Mouse (Mus musculus) ES-Bruce4 (cell line): ENCODE results near the gene Samd3. TPM values are rescaled to one million over a fixed set of nuclear protein-coding genes. Genes with fewer than 3 reads are reported as not detected.

Experiments
- H3K27ac ChIP-seq: 2 replicates; pipeline ENCODE4 v1.5.1; 2012; ENCODE audit warnings: low read length, inconsistent platforms; ENCODE audit not compliant: insufficient read depth
- H3K27me3 ChIP-seq: 2 replicates; pipeline ENCODE4 v1.6.1; 2012; ENCODE audit warnings: mild to moderate bottlenecking, low read length, inconsistent platforms; ENCODE audit not compliant: control insufficient read depth, poor library complexity, insufficient read depth, severe bottlenecking
- H3K36me3 ChIP-seq: 2 replicates; pipeline ENCODE4 v1.6.1; 2012; ENCODE audit warnings: inconsistent platforms, mild to moderate bottlenecking, low read length, moderate library complexity; ENCODE audit not compliant: control insufficient read depth, poor library complexity, insufficient read depth, severe bottlenecking
- H3K4me1 ChIP-seq: one replicate; pipeline ENCODE4 v1.8.1; 2011; ENCODE audit warnings: low read length; ENCODE audit not compliant: control insufficient read depth, insufficient read depth
- H3K4me3 ChIP-seq: 2 replicates; pipeline ENCODE4 v1.5.1; 2011; ENCODE audit warnings: low read depth, mild to moderate bottlenecking, low read length
- H3K9ac ChIP-seq: 2 replicates; pipeline ENCODE4 v1.6.1; 2012; ENCODE audit warnings: low read depth, mild to moderate bottlenecking, inconsistent platforms; ENCODE audit not compliant: poor library complexity, severe bottlenecking
- H3K9me3 ChIP-seq: replicated peaks from 2 replicates; pipeline ENCODE4 v1.6.1; 2012; ENCODE audit warnings: mild to moderate bottlenecking, low read length, inconsistent platforms; ENCODE audit not compliant: control insufficient read depth, poor library complexity, insufficient read depth, severe bottlenecking
- CTCF ChIP-seq: IDR thresholded peaks from one replicate; pipeline ENCODE4 v1.8.1; 2011; ENCODE audit warnings: low read depth, low read length
- EP300 ChIP-seq: IDR thresholded peaks from 2 replicates; pipeline ENCODE4 v1.6.1; 2011; ENCODE audit warnings: low read depth, low read length; ENCODE audit not compliant: insufficient read depth
- POLR2A ChIP-seq: IDR thresholded peaks from one replicate; pipeline ENCODE4 v1.8.1; 2011; ENCODE audit warnings: low read length; ENCODE audit not compliant: insufficient read depth
- polyA plus RNA-seq: library from polyadenylated mRNA; stranded (reverse); fragments of >200 nt; gene quantifications from 2 replicates; pipeline ENCODE4 v1.2.4, GENCODE M21; 2011; ENCODE audit warnings: low read depth; ENCODE audit not compliant: missing spikeins, insufficient read depth, insufficient read length

Gene Samd3
- polyA plus RNA-seq, 1 experiment = not detected

- H3K27me3 ChIP-seq = no peaks in the 10 kb centered on the region
- H3K36me3 ChIP-seq = no peaks in the 10 kb centered on the region; the same call in 1 of the 2 replicates
- H3K9ac ChIP-seq = no peak overlapping the region
- no peak overlapping the region for H3K4me3 ChIP-seq
- H3K4me1 ChIP-seq = no peaks in the 10 kb centered on the region
- no peaks in the 10 kb centered on the region for H3K9me3 ChIP-seq
- no peak overlapping the region for H3K27ac ChIP-seq
- peak; percentile 60; the same call in 1 of the 2 replicates for TF ChIP-seq EP300
- TF ChIP-seq POLR2A = no peak
- no peak for TF ChIP-seq CTCF
These were observed 50.5 kb downstream of the Samd3 start for GRCm38 (mm10) chr10:26280009-26280408.

DNA sequence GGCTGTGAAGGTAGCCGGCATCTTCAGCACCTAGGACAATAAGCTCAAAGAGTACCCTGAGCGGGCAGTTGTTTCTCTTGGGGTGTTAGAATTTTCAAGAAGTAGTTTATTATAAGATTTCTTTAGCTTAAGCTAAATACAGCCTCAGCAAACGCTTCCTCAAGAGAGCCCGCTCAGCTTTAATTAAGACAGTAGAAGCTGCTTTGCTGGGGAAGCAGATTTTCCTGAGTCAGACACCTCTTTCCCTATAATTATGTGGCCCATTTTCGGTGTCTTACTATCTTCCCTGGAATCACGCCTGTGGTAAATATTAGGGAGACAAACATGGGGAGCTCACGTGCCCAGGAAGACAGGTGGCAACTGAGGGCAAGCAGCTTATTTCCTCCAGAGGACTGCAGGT is 57.6 kb downstream of the Samd3 start:
- H3K36me3 ChIP-seq = no peaks in the 10 kb centered on the region
- H3K27me3 ChIP-seq = no peaks in the 10 kb centered on the region
- TF ChIP-seq EP300 (no peak), CTCF (no peak), POLR2A (no peak)

DNA sequence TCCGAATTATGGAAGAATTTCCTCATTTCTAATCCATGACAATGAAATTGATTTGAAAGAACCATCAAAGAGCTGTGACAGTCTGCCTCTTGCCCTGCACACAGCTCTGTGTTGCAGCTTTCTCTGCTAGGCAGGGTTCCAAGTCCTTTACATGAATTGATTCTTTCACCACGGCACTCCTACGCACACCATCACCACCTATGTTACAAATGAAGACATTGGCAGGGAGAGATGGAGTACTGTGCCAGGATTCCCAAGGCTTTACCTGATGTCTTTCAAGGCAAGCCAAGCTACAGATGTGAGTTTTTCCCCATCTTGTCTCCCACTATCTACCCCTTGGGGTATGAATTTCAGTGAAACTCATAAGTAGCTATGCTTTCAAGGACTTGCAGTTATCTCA is 67.7 kb downstream of the Samd3 start:
- no peak for TF ChIP-seq EP300
- no peak for TF ChIP-seq POLR2A
- no peak for TF ChIP-seq CTCF
- Histone ChIP-seq H3K9me3 (no peaks in the 10 kb centered on the region), H3K4me3 (no peak overlapping the region), H3K27me3 (no peaks in the 10 kb centered on the region), H3K9ac (no peak overlapping the region), H3K27ac (no peak overlapping the region), H3K4me1 (no peaks in the 10 kb centered on the region), H3K36me3 (no peaks in the 10 kb centered on the region)

More for the DNA sequence above, 57.6 kb downstream of the Samd3 start:
- no peaks in the 10 kb centered on the region for H3K9me3 ChIP-seq
- H3K4me1 ChIP-seq = no peaks in the 10 kb centered on the region
- no peak overlapping the region for H3K9ac ChIP-seq
- H3K4me3 ChIP-seq = no peak overlapping the region
- no peak overlapping the region for H3K27ac ChIP-seq

DNA sequence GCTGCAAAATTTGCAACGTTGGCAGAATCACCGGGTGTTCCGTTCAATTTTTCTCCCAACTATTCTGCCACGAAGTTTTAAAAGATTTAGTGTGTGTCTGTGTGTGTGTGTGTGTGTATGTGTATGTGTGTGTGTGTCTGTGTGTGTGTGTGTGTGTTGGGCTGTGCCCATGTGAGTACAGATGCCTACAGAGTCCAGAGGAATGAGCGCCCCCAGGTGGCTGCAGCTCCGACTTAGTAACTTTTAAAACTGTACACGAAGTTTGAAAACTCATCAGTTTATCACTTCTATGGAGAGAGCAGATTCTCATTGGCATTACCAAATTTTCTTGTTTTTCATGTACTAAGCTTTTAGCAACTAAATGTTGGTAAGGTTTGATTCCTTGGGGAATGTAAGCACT is 68.1 kb downstream of the Samd3 start:
- Histone ChIP-seq H3K4me1 (no peaks in the 10 kb centered on the region), H3K9me3 (no peaks in the 10 kb centered on the region), H3K36me3 (no peaks in the 10 kb centered on the region), H3K9ac (no peak overlapping the region), H3K27ac (no peak overlapping the region), H3K27me3 (no peaks in the 10 kb centered on the region), H3K4me3 (no peak overlapping the region)
- TF ChIP-seq POLR2A = no peak
- TF ChIP-seq EP300 = no peak
- peak; percentile 39 for TF ChIP-seq CTCF

DNA sequence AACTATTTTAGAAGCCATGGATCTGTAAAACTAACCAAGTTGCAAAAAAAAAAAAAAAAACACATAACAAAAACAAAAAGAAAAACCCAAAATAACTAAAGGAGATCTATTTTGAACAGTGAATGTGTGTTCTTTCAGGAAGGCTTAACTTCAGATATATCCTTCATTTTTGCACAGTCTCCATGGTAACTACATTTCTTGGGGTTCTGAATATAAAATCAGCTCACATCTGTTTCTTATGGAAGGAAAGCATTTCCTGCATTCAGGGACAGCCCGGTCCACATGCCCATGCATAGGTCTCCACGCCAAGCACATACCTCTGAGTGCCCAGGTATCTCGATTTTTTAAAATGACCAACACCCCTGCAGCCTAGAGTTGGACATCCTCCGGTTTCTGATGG is 72.8 kb downstream of the Samd3 start:
- H3K36me3 ChIP-seq = no peaks in the 10 kb centered on the region
- no peak overlapping the region for H3K9ac ChIP-seq
- no peaks in the 10 kb centered on the region for H3K4me1 ChIP-seq
- H3K27ac ChIP-seq = no peak overlapping the region
- no peaks in the 10 kb centered on the region for H3K27me3 ChIP-seq
- H3K9me3 ChIP-seq = no peaks in the 10 kb centered on the region
- TF ChIP-seq EP300 (no peak), CTCF (no peak), POLR2A (no peak)
- H3K4me3 ChIP-seq = no peak overlapping the region

GRCm38 (mm10) chr10:26303485-26303884 is 74.0 kb downstream of the Samd3 start:
- no peak for TF ChIP-seq CTCF
- TF ChIP-seq POLR2A = no peak
- no peak for TF ChIP-seq EP300
- no peak overlapping the region for H3K4me3 ChIP-seq
- H3K9ac ChIP-seq = no peak overlapping the region
- no peaks in the 10 kb centered on the region for H3K4me1 ChIP-seq
- H3K9me3 ChIP-seq = no peaks in the 10 kb centered on the region
- no peaks in the 10 kb centered on the region for H3K27me3 ChIP-seq
- no peak overlapping the region for H3K27ac ChIP-seq
- H3K36me3 ChIP-seq = no peaks in the 10 kb centered on the region
